Mouse (Mus musculus): ENCODE measurements around the gene Mlkl.
"Not testable (repeated sequence)": the region's sequence is repeated elsewhere in the genome, so short reads cannot be mapped to it uniquely, and the experiment has no call there.

Gene Mlkl

DNA sequence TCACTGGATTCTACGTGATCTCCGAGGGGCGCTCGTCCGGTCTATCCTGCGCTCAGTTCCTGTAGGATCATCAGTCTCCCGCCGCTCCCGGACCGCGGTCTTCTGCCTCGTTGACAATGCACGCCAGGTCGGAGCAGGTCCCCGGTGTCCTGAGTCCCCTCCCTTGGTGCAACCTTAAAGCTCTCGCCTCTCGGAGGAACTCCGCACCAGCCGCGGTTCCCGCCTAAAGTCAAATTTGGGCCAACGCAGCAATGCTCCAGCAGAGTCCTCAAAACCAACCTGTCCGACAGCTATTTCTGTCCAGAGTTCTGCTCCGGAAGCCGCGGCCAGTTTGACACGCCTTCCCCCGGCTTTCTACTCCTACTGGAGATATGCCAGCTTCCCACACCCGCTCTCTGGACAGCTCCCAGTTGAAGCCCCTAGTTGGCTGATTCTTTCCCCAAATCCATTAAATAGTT is at the start of gene Mlkl:
Mlkl (minus strand) TSS at position 288 of the 458 bp plus-strand sequence.
- DNase-seq (ENCODE audit: low spot score): peak; percentile 26

DNA sequence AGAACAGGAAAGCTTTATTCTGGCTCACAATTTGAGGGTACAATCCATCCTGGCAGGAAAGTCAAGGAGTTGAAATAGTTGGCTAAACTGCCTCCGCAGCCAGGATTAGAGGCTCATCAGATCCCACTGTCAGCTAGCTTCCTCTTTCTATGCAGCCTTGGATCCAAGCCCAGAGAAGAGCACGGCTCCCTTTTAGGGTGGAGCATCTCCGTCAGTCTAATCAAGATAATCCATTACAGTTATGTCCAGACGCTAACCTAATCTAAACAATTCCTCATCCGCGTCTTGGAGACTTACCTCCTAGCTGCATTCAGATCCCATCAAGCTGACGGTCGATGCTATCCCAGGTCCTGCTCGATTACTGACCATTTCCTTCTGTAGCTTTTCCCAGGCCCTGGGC is 47.9 kb upstream of the Mlkl start:
- no peak for DNase-seq (ENCODE audit: low spot score)

DNA sequence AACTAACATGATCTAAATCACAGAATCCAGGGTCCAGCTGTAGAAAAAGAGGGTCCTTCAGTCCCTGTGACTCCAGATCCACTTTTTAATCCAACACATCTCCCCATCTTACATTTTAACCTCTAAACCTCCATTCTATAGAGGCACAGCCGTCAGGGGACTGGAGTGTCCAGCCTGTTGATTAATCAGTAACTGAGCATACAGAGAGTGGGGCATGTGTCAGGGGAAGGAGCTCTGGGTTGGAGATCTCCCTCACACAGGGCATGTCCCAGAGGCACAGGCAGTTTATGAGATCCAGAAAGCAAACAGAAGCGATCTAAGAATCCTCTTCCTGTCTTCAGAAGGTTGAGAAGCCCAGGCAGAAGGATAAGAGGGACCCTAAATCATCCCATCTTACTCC is 46.7 kb upstream of the Mlkl start:
- no peak for DNase-seq (ENCODE audit: low spot score)

DNA sequence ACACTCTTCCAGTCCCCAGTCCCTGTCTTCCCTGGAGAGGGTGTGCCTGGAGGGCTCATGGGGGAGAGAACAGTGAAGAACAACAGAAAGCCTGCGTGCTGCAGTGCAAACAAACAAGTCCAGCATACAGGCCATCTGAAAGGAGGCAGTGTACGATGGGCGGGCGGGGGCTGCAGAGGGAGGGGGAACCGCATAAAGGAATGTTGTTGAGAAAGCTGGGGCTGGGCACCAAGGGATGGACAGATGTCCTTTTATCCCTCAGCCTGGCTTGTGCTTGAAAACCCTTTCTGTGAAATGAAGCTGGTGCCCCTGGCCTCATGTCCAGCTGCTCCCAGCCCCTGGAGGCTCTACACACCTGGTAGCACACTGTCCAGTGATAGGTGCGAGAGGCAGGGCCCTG is 37.2 kb upstream of the Mlkl start:
- DNase-seq (ENCODE audit: low spot score): no peak

DNA sequence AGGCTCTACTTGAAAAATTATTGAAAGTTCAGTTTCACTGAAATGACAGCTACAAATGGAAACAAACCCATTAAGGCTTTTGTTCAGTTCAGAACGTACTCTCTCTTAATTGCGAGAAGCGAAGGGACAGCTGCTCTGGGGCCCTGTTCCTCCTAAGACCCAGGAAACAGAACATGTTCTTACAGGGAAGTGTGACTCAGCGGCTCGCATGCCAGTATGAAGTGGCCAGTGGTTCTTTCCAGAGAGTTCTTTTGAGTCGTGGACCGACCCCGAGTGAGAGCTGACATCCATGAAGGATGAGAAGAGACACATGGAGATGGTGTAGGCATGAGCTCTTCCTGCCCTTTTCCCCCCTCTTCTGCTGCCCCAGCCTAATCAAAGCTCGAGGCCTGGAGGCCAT is 31.7 kb upstream of the Mlkl start:
- no peak for DNase-seq (ENCODE audit: low spot score)

DNA sequence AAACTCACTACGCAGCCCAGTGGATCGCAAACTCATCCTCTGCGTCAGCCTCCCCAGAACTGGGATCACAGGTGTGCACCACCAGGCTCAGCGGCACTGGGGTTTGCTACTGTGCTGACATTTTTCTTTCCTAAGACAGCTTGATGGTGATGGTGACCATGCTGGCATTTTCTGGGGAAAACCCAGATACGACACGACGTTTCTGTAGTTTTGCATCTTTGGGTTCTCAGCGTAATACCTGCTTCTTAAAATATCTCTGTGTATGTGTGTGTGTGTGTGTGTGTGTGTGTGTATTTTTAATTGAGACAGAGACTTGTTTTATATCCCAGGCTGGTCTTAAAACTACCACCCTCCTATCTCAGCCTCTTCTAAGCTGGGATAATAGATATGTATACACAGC is 29.4 kb upstream of the Mlkl start:
- no peak for DNase-seq (ENCODE audit: low spot score)

DNA sequence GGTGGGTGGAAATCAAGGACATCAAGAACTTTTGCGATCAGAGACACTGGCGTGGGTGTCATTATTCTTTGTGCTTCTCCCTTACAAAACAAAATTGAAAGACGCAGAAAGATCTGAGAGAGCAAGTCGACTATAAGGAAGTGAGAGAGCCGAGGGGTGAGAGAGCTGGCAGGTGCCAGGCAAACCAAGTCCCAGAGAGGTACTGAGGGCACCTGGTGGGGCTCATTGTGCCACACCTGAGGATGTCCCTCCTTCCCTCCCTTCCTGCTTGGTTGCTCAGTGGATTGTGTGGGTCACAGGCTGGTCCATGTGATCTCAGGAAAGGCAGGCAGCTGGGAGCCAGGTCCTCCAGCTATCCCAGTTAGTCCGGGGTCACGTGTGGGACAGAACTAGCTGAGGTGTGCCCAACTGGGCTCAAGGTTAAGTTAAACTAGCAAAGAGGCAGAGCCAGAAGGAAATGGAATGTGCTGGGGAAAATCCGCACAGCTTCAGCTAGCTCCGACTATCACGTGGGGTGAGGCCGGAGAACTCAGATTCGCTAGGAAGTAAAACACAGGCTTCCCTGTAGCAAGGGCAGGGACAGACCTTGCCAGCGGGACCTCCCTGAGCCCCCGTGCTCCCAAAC is 28.7 kb upstream of the Mlkl start:
- DNase-seq (ENCODE audit: low spot score): no peak

DNA sequence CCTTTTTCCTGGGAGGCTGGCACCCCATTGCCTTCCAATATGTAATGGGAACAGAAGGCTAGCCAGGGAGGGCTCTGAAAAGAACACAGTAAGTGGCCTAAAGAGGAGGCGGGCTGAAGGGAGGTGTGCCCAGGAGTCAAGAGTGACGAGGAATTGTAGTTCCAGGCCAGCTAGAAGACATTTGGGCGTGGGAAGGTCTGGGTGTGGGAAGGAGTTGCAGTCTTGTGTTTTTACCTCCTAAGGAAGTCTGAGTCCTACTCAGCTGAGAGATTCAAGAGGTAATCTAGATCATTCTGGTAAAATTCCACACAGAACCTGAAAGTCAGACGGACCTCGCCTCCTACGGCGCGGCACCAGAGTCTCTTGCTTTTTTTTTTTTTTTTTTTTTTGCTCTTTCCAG is 25.5 kb upstream of the Mlkl start:
- no peak for DNase-seq (ENCODE audit: low spot score)

DNA sequence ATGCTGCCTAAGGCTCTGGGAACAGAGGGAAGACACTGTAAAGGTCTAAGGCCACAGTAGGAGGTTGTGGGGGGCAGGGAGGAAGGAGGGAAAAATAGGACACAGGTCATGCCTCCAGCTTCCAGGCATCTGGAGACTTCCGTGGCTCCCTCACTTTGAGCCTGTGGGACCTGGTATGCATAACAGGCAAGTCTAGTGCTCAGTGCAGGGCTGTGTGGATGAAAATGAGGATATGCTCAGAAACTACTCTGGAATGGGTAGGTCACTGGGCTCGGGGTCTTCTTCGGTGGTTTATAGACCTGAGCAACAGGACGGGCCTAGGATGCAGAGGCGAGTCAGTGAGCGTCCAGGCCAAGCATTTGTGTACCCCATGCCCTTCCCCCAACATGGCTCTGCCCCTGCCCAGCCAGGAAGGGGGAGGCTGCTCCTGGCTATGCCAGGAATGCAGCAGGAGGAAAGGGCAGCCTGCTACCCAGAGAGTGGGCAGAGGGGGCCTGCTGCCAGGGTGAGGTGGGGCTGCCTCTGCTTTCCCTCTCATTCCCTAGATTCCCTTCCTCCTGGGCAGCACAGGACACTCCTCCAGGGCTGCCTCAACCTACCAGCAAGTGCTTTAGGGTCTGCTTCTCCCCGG is 22.7 kb upstream of the Mlkl start:
- no peak for DNase-seq (ENCODE audit: low spot score)

DNA sequence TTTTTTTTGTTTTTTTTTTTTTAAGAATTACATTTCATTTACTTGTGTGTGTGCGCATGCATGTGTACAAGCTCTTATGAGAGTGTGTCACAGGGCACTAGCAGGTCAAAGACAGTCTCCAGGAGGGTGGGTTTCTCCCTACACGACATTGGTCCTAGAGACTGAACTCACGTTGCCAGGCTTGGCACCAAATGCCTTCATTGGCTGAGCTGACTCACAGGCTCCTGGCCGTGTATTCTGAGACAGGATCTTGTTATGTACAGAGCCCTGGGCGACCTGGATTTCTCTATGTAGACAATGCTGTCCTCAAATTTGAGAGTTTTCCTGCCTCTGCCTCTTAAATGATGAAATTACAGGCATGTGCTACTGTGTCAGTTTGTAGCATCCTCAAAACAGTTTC is 22.0 kb upstream of the Mlkl start:
- no peak for DNase-seq (ENCODE audit: low spot score)

DNA sequence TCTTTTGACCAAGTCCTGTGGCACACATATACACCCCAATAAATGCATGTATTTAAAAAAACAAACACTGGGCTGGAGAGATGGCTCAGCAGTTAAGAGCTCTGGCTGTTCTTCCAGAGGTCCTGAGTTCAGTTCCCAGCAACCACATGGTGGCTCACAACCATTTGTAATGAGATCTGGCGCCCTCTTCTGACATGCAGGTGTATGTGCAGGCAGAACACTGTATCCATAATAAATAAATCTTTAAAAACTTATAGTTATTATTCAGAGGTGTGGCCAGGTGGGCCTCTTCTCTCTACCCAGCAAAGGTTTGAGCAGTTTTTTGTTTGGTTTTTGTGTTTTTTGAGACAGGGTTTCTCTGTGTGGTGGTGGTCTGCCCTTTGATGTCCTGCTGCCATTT is 20.9 kb upstream of the Mlkl start:
- no peak for DNase-seq (ENCODE audit: low spot score)

DNA sequence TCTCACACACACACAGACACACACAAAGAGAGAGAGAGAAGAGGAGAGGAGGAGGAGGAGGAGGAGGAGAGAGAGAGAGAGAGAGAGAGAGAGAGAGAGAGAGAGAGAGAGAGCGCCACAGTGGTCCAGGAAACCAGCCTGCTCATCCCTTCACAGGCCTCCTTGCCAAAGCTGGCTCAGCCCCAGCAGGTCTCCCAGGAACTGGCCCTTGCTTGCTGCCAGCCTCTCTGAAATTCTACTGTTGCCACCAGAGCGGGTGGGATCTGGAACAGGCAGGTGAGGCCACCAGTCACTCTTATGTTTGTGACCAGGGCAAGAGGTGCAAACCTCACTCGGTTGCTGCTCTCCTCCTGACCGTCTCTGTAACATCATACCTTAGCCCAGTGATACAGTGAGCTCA is 19.5 kb upstream of the Mlkl start:
- DNase-seq (ENCODE audit: low spot score): no peak

DNA sequence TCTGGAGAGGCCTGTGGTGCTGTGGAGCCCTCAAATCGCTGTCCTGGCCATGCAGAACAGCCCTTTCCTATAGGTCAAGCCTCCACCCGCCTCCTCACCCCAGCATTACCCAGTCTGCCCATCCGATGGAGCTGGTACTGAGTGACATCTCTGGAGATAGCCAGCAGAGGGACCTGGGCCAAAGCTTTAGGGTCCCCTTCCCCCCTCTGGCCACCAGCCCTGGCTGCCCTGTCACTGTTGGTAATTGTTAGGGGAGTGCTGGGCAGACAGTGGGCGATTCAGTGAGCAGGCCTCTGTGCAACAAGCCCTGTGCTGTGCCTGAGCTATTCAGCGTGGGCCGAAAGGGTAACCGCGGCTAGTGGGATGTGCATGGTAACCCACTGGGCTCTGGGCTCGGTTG is 15.5 kb upstream of the Mlkl start:
- DNase-seq (ENCODE audit: low spot score): no peak

DNA sequence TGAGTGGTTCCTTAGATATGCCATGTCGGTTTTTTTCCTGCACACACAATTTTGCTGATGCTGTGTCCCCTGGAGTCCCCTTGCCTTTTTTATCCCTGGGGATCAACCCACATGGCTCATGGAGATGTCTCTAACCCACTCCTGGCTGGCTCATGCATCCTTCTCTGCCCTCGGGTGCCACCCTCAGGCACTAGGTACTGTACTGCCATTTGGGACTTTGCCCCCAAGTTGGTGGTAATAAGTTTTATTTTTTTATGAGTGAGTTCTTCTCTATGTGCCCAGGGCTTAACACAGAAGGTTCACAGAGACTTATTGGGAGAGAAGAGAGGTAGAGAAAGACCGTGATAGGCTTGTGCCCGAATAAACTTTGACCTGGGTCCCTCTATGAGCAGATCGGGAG is 14.3 kb upstream of the Mlkl start:
- DNase-seq (ENCODE audit: low spot score): no peak

DNA sequence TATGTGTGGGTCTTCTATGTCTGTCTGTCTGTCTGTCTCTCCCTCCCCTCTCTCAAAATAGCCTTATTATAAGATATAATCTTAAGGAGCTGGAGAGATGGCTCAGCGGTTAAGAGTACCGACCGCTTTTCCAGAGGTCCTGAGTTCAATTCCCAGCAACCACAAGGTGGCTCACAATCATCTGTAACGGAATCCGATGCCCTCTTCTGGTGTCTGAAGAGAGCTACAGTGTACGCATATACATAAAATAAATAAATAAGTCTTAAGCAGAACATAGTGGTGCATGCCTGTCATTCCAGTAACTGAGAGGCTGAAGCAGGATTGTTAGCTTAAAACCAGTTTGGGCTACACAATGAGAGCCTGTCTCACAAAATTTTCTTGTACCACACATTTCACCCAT is 12.6 kb upstream of the Mlkl start:
- DNase-seq (ENCODE audit: low spot score): no peak

DNA sequence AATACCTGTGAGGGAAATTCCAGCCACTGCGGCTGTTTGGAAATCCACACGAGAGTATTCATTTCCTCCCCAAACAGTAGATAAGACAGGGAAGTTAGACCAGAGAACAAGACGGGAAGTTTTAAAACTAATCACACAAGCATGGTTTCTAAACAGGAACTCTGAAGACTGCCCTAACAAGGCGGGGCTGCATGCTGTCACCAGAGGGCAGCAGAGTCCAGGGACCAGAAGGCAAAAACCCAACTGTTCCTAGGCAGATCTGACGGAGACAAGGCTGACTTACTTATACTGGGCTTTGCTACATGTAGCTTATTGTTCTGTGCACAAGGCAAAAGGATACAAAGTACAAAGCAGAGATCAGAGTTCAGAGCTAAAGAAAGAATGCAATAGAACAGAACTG is 5.2 kb upstream of the Mlkl start:
- peak; percentile 46 for DNase-seq (ENCODE audit: low spot score)

DNA sequence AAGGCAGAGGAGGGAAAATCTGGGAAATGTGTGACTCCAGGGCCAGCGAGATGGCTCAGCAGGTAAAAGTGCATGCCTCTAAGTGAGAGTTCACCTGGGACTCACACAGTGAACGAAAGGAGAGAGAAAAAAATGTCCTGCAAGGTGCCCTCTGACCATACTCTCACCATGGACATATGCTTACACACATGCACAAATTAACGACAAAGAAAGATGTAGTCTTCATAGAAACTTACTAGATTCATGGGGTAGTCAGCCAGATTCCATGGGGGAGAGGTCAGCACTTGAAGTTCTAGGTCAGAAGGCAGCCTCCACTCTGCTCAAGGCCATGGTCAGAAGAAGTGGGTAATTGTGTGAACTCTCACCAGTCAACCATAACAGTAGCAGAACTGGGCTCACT is 2.2 kb upstream of the Mlkl start:
- no peak for DNase-seq (ENCODE audit: low spot score)

DNA sequence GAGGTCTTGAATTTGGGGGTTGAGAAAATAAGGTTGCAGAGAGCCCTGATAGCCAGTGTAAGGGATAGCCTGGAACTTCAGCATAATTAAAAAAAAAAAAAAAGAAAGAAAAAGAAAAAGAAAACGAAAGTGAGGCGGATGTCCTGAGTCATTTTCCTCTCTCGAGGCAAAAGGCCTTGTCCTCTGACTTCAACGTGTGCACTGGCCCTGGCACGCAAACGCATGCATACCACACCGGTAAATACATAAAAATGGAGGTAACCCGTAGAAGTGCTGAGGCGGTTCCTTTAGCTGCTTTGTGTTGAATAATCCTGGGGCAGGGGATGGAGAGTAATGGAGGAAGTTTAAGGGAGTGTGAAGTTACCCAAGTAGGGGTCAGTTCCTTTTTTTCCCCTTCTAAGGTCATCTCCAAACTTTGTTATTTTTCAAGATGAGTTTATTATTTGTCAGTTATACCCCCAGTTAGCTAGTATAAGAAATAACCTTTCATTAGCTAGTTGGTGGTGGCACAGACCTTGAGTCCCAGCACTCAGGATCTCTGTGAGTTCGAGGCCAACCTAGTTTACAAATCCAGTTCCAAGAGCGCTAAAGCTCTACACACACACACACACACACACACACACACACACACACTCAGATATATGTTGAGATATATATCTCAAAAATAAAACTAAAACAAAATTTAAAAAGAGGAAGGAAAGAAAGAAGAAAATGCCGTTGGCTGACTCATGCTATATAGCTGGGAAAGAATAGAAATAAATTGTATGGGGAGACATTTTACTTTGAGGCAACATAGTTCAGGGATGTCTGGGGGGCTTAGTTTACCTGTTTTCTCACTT is 612 bp upstream of the Mlkl start:
- DNase-seq (ENCODE audit: low spot score): peak; percentile 5

DNA sequence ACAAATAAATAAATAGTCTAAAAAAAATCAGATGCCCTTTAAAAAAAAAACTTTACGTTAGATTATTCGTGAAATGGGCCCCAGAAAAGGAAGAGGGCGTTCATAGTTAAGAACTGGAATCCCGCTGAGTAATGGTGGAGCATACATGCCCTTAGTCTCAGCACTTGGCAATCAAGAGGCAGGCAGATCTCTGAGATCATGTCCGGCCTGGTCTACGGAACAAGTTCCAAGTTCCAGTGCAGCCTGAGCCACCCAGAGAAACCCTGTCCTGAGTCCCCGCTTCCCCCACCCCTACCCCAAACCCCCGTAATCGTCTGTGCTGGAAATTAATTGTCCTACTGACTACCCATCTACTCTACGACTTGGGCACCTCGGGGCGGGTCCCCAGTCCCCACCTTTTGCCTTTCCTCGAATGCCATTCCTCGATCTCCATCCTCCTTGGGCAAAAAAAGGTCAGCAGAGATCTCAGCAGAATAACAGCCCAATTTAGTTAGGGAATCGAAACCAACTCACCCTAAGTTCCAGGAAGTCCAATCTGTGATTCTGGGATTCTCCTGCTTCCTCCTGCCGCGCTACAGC is 577 bp downstream of the Mlkl start:
- no peak for DNase-seq (ENCODE audit: low spot score)

DNA sequence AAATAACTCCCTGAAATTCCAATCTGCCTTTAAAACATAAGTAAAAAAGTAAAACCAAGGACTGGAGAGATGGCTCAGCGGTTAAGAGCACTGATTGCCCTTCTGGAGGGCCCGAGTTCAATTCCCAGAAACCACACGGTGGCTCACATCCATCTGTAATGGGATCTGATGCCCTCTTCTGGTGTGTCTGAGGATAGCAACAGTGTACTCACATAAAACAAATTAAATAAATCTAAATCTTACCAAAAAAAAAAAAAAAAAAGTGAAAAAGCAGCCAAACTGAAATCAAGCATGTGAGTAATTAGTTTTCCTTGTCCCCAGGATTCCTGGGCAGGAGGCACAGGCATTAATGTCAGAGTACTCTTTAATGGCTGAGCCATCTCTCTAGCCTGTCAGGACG is 1.3 kb downstream of the Mlkl start:
- DNase-seq (ENCODE audit: low spot score): no peak

DNA sequence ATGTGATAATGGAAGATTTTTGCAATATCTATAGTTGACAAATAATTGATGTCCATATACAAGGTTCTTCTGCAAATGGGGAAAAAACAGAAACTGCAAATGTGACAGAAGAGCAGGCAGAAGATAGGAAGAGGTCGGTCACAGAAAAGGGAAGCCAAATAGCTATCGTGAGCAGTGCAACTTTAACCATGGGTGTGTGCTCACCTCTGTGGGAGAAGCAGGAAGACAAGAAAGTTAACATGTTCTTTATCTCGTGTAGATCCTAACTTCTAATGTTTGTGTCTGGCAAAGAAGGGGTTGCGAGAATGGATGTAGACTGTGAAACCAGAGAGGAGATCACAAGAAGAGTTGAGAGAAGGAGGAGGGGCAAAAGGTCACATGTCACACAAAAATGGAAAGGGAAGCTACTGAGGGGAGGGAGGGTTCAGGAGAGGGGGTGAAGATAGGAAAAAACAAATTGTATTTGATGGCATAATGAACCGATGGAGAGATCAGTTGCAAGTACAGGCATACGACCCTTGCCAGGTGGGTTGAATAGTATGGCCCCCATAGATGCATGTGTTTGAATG is 12.7 kb downstream of the Mlkl start:
- no peak for DNase-seq (ENCODE audit: low spot score)

DNA sequence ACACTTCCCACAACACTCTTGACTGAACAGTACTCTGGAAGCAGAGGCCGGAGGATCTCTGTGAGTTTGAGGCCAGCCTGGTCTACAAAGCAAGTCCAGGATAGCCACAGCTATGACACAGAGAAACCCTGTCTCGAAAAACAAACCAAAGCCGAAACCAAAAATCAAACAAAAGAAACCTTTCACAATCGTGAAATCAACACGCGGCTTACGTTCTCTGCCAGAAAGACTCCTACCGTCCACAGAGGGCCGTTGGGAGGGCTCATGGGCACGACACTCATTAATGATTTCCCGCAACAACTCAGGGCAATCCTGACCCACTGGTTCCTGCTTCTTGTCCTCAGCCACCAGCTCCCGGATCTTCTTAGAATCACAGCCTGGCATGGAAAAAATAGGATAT is 23.2 kb downstream of the Mlkl start:
- no peak for DNase-seq (ENCODE audit: low spot score)

DNA sequence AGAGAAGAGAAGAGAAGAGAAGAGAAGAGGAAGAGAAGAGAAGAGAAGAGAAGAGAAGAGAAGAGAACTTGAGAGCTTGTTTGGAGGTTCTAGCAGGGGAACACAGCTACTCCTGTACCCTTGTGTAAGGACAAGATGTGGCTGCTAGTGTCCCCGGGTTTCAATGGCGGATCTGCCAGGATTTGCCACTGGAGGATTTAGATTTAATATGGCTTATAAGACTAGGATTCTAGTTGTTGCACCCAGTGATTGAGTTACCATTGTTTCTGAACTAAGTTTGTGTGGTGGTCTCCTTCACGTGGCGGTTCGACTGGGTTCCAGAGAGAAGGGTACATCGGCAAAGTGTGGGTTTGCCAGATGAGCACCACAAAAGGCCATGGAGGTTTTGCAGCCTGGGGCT is 24.0 kb downstream of the Mlkl start:
- not testable (repeated sequence) for DNase-seq (ENCODE audit: low spot score)
